Mouse (Mus musculus): ENCODE results near the gene Cryl1. TPM values are rescaled to one million over a fixed set of nuclear protein-coding genes. Genes with fewer than 3 reads are reported as not detected.

Gene Cryl1
- total and polyA plus RNA-seq, 3 experiments: 17.8 to 22.0 TPM; not detected in 1

DNA sequence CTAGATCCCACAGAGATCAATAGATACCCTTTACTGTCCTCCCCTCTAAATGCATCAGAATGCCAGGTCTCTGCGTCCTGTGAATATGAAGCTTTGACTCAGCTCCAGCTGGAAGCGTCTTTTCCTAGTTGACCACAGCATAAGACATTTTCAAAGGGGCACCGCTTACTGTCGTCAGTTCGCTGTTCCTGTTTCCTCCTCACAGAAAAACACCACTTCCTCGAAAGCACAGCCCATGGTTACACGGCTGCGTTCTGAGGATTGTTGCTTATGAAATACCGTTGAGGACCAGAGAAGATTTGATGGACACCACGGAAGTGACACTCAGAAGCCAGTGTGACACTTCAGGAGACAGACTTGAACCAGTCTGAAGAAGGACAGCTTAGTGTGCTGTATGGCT, 134.4 kb downstream of the Cryl1 start:
- Histone ChIP-seq H3K27me3 (ENCODE audit: control insufficient read depth in 1 of 2, insufficient read depth in 2 of 2, low read length in 2 of 2) (peaks cover 5 to 7% of the 10 kb centered on the region in 2 experiments), H3K4me1 (ENCODE audit: control insufficient read depth in 1 of 2, insufficient read depth in 2 of 2, low read length in 2 of 2) (no peaks in the 10 kb centered on the region), H3K79me2 (ENCODE audit: control insufficient read depth, insufficient read depth, low read length, poor library complexity) (no peaks in the 10 kb centered on the region), H3K9ac (ENCODE audit: control insufficient read depth, low read depth, low read length, poor library complexity, severe bottlenecking) (no peak overlapping the region), H3K4me3 (ENCODE audit: control insufficient read depth in 1 of 2, insufficient read depth in 1 of 2, low read depth in 2 of 2, low read length in 2 of 2) (no peak overlapping the region), H3K9me3 (replicated peaks; ENCODE audit: insufficient read depth, low read length) (no peaks in the 10 kb centered on the region), H3K27ac (ENCODE audit: control insufficient read depth, low read depth, low read length) (no peak overlapping the region), H3K36me3 (ENCODE audit: control insufficient read depth in 1 of 2, insufficient read depth in 2 of 2, low read length in 2 of 2) (no peaks in the 10 kb centered on the region)
- TF ChIP-seq NELFE (IDR thresholded peaks at IDR 0.05; ENCODE audit: low read depth, low read length): no peak
- no peak for TF ChIP-seq MXI1 (IDR thresholded peaks at IDR 0.05; ENCODE audit: low read depth, low read length)
- no peak for DNase-seq (ENCODE audit: low read depth, low spot score)

GRCm38 (mm10) chr14:57259341-57259740, 139.0 kb downstream of the Cryl1 start:
- peaks cover 17 to 26% of the 10 kb centered on the region in 2 experiments for H3K27me3 ChIP-seq (ENCODE audit: control insufficient read depth in 1 of 2, insufficient read depth in 2 of 2, low read length in 2 of 2)
- TF ChIP-seq POLR2A (IDR thresholded peaks at IDR 0.05; ENCODE audit: control insufficient read depth in 1 of 2, insufficient read depth in 1 of 2, low read depth in 1 of 2, low read length in 2 of 2, poor library complexity in 1 of 2): no peak
- no peak for TF ChIP-seq POLR2AphosphoS5 (IDR thresholded peaks at IDR 0.05; ENCODE audit: borderline replicate concordance, low read depth, low read length)
- no peak for TF ChIP-seq NELFE (IDR thresholded peaks at IDR 0.05; ENCODE audit: low read depth, low read length)
- TF ChIP-seq MEF2A (IDR thresholded peaks at IDR 0.05; ENCODE audit: extremely low read depth, insufficient replicate concordance, low read depth, low read length, poor library complexity, severe bottlenecking): no peak
- TF ChIP-seq USF1 (IDR thresholded peaks at IDR 0.05; ENCODE audit: low read depth, low read length): no peak
- TF ChIP-seq TCF12 (IDR thresholded peaks at IDR 0.05; ENCODE audit: low read depth, low read length): no peak
- TF ChIP-seq KAT2A (conservative IDR thresholded peaks at IDR 0.05; ENCODE audit: low read depth, low read length): no peak
- no peak for TF ChIP-seq TBP (IDR thresholded peaks at IDR 0.05; ENCODE audit: low read depth, low read length)
- TF ChIP-seq MYB (IDR thresholded peaks at IDR 0.05; ENCODE audit: low read depth, low read length): no peak
- no peak for TF ChIP-seq UBTF (IDR thresholded peaks at IDR 0.05; ENCODE audit: borderline replicate concordance, insufficient read depth, low read depth, low read length)
- TF ChIP-seq TAL1 (IDR thresholded peaks at IDR 0.05; ENCODE audit: low read length): no peak
- no peak for TF ChIP-seq ZC3H11A (IDR thresholded peaks at IDR 0.05; ENCODE audit: low read depth, low read length)
- no peak for TF ChIP-seq ETS1 (IDR thresholded peaks at IDR 0.05; ENCODE audit: low read depth, low read length)
- no peak for TF ChIP-seq SMC3 (IDR thresholded peaks at IDR 0.05; ENCODE audit: low read depth, low read length)
- no peak for TF ChIP-seq CHD2 (IDR thresholded peaks at IDR 0.05; ENCODE audit: low read length)
- no peak for TF ChIP-seq GABPA (IDR thresholded peaks at IDR 0.05; ENCODE audit: low read depth, low read length)
- no peak for TF ChIP-seq MAX (IDR thresholded peaks at IDR 0.05; ENCODE audit: low read length)
- TF ChIP-seq ELF1 (IDR thresholded peaks at IDR 0.05; ENCODE audit: low read depth, low read length): no peak
- no peak for TF ChIP-seq POLR2AphosphoS2 (IDR thresholded peaks at IDR 0.05; ENCODE audit: low read length)
- DNase-seq (ENCODE audit: low read depth, low spot score): no peak
- H3K27ac ChIP-seq (ENCODE audit: control insufficient read depth, low read depth, low read length): no peak overlapping the region
- no peaks in the 10 kb centered on the region for H3K36me3 ChIP-seq (ENCODE audit: control insufficient read depth in 1 of 2, insufficient read depth in 2 of 2, low read length in 2 of 2)
- no peaks in the 10 kb centered on the region for H3K9me3 ChIP-seq (replicated peaks; ENCODE audit: insufficient read depth, low read length)
- H3K4me3 ChIP-seq (ENCODE audit: control insufficient read depth in 1 of 2, insufficient read depth in 1 of 2, low read depth in 2 of 2, low read length in 2 of 2): no peak overlapping the region
- H3K9ac ChIP-seq (ENCODE audit: control insufficient read depth, low read depth, low read length, poor library complexity, severe bottlenecking): no peak overlapping the region
- no peaks in the 10 kb centered on the region for H3K79me2 ChIP-seq (ENCODE audit: control insufficient read depth, insufficient read depth, low read length, poor library complexity)
- no peaks in the 10 kb centered on the region for H3K4me1 ChIP-seq (ENCODE audit: control insufficient read depth in 1 of 2, insufficient read depth in 2 of 2, low read length in 2 of 2)

Data from MEL (cell line).